Mouse (Mus musculus) gastrocnemius, adult 18-20 months (tissue): ENCODE measurements around the gene Gm10337. TPM values are rescaled to one million over a fixed set of nuclear protein-coding genes. Genes with fewer than 3 reads are reported as not detected.

Source experiments
- DNase-seq: peaks from one replicate; pipeline ENCODE4 v3.0.0; 2021; ENCODE audit warnings: low spot score
- total RNA-seq, 2 experiments: library from RNA; stranded (reverse); gene quantifications; 2 replicates each; pipeline ENCODE4 v1.2.3; 2021

Gene Gm10337
- total RNA-seq, 2 experiments from 2014 or later, result not detected

DNA sequence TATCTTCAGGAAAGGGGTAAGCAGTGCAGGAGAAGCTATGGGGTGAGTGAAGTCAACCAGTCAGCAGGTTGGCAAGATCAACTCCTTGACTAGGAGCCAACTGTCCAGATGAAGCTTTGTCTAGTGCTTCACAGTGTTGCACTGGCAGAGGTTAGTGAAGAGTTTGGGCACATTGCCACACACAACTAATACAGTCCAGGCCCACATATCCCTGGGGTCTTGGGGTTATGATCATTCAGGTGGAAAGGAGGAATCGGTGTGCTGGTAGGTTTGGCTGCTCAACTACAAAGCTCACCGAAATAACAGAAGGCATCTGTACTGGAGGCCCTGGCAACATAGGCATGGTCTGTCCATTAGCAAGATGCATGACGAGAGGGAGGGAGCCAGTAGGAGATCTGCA is 44.0 kb downstream of the Gm10337 start:
- DNase-seq, result no peak

DNA sequence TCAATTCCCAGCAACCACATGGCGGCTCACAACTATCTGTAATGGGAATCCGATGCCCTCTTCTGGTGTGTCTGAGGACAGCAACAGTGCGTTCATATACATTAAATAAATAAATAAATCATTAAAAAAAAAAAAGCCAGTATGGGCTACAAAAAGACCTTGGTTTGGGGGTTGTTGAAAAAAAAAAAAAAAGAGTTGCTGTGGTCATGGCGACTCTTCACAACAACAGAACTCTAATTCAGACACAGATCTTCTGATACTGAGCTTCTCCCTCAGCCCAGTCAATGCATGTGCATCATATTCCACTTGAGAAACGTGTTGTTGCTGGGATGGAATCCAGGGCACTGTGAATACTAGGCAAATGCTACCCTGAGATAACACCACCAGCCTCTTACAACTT is 49.1 kb downstream of the Gm10337 start:
- no peak for DNase-seq

Other genes with a start within 250 kb of the Gm10337 start
- 10 to 100 TPM in 1 of 2 experiments, 1 to 10 TPM in 1; 5.9 to 11.6 TPM for gene Rarg, start 246.2 kb upstream of the Gm10337 start, total RNA-seq
- not detected for gene Gm9918, start 233.2 kb upstream of the Gm10337 start, total RNA-seq
- gene Mfsd5, start 224.3 kb upstream of the Gm10337 start, total RNA-seq, result 10 to 100 TPM; 15.7 to 16.4 TPM
- under 1 TPM; 0.21 to 0.36 TPM for gene Espl1, start 207.5 kb upstream of the Gm10337 start, total RNA-seq
- gene Pfdn5, start 177.6 kb upstream of the Gm10337 start, total RNA-seq, result 100 to 1,000 TPM; 264 to 302 TPM
- 10 to 100 TPM; 12.9 to 20.2 TPM for gene Myg1, start 172.0 kb upstream of the Gm10337 start, total RNA-seq
- 10 to 100 TPM in 1 of 2 experiments, 1 to 10 TPM in 1; 6.6 to 11.4 TPM for gene Aaas, start 153.0 kb upstream of the Gm10337 start, total RNA-seq
- gene Sp7, start 136.5 kb upstream of the Gm10337 start, total RNA-seq, result not detected
- 10 to 100 TPM; 16.1 to 19.3 TPM for gene Sp1, start 97.6 kb upstream of the Gm10337 start, total RNA-seq
- gene Amhr2, start 58.4 kb upstream of the Gm10337 start, total RNA-seq, result 10 to 100 TPM; 11.1 to 17.7 TPM
- 10 to 100 TPM; 20.4 to 23.2 TPM for gene Prr13, start 44.7 kb upstream of the Gm10337 start, total RNA-seq
- 100 to 1,000 TPM; 403 to 410 TPM for gene Pcbp2, start 33.2 kb upstream of the Gm10337 start, total RNA-seq
- gene Map3k12, start 13.3 kb downstream of the Gm10337 start, total RNA-seq, result 1 to 10 TPM in 1 of 2 experiments, under 1 TPM in 1; 0.82 to 1.5 TPM
- 10 to 100 TPM; 28.2 to 33.3 TPM for gene Tarbp2, start 14.5 kb downstream of the Gm10337 start, total RNA-seq
- gene Npff, start 21.2 kb downstream of the Gm10337 start, total RNA-seq, result 1 to 10 TPM; 1.5 to 1.8 TPM
- under 1 TPM in 1 of 2 experiments, not detected in 1; 0.57 TPM for gene Gm28047, start 121.3 kb downstream of the Gm10337 start, total RNA-seq
- gene Atf7, start 121.7 kb downstream of the Gm10337 start, total RNA-seq, result 10 to 100 TPM; 49.4 to 53.7 TPM
- gene Atp5g2, start 168.6 kb downstream of the Gm10337 start, total RNA-seq, result 10 to 100 TPM; 13.1 to 20.4 TPM
- 10 to 100 TPM; 72.7 to 73.2 TPM for gene Calcoco1, start 218.5 kb downstream of the Gm10337 start, total RNA-seq